Mouse (Mus musculus) liver, embryonic 13.5 days (tissue): ENCODE measurements at regions not wholly inside any gene's neighbourhood (a gene's known extent, or its start where the extent isn't known, plus 50 kb on each side); places are given as distances from the start of the nearest gene placed in this dataset.

Experiments
- ATAC-seq: fragments of 200-750 bp; cut with Nextera tagmentation; 2 replicates; pipeline ENCODE4 v1.8.0; 2017; ENCODE audit warnings: low read depth, mild to moderate bottlenecking, moderate number of reproducible peaks, moderate library complexity
- DNase-seq: peaks from one replicate; pipeline ENCODE4 v3.0.0; 2022
- H3K27ac ChIP-seq: fragments of 300-500 bp; sonication (generic); 2 replicates; pipeline ENCODE4 v1.5.1; 2015; ENCODE audit warnings: moderate library complexity, mild to moderate bottlenecking, inconsistent platforms
- H3K27me3 ChIP-seq: fragments of 300-500 bp; sonication (generic); 2 replicates; pipeline ENCODE4 v1.6.1; 2015; ENCODE audit warnings: mild to moderate bottlenecking, inconsistent platforms
- H3K36me3 ChIP-seq: fragments of 300-500 bp; sonication (generic); 2 replicates; pipeline ENCODE4 v1.6.1; 2015; ENCODE audit warnings: mild to moderate bottlenecking, inconsistent platforms
- H3K4me1 ChIP-seq: fragments of 300-500 bp; sonication (generic); replicated peaks from 2 replicates; pipeline ENCODE4 v1.6.1; 2015; ENCODE audit warnings: inconsistent platforms
- H3K4me2 ChIP-seq: fragments of 300-500 bp; sonication (generic); 2 replicates; pipeline ENCODE4 v1.6.1; 2015; ENCODE audit warnings: inconsistent platforms, mild to moderate bottlenecking, moderate library complexity
- H3K4me3 ChIP-seq: fragments of 300-500 bp; sonication (generic); replicated peaks from 2 replicates; pipeline ENCODE4 v1.5.1; 2015; ENCODE audit warnings: mild to moderate bottlenecking, inconsistent platforms
- H3K9ac ChIP-seq: fragments of 300-500 bp; sonication (generic); 2 replicates; pipeline ENCODE4 v1.6.1; 2015; ENCODE audit warnings: mild to moderate bottlenecking, inconsistent platforms
- H3K9me3 ChIP-seq: fragments of 300-500 bp; sonication (generic); replicated peaks from 2 replicates; pipeline ENCODE4 v1.6.1; 2016; ENCODE audit warnings: inconsistent platforms
- WGBS: fragments of 180-500 bp; shearing (Covaris S2); methylation state at CpG from one replicate; pipeline ENCODE4 v1.1.7; 2015; ENCODE audit not compliant: insufficient replicate concordance; 5-methylcytosine and 5-hydroxymethylcytosine counted together

DNA sequence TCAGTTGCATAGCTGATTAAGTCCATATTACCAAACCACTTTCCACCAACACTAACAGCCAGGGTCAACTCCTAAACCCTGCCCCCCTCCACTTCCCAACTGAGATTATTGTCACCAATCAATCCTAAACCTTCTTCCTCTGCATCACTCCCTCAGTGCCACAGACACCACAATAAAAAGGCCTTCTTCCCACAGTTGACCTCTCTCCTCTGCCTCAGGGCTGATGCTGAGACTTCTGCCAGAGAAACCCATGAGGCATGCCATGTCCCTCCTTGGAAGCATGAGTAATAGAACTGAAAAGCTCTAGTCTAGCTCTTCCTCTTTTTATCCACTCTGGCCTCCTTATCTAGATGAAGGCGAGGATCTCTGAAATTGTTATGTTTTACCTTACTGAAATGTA is 300.0 kb upstream of the Clec14a start:
- Histone ChIP-seq H3K9me3 (no peaks in the 10 kb centered on the region), H3K4me2 (no peak overlapping the region), H3K4me3 (no peak overlapping the region), H3K36me3 (no peaks in the 10 kb centered on the region), H3K9ac (no peak overlapping the region), H3K4me1 (no peaks in the 10 kb centered on the region), H3K27me3 (no peaks in the 10 kb centered on the region), H3K27ac (no peak overlapping the region)
- WGBS: 32% methylated on average over 1 of the region's 1 CpGs
- DNase-seq (no peak), ATAC-seq (no peak)

DNA sequence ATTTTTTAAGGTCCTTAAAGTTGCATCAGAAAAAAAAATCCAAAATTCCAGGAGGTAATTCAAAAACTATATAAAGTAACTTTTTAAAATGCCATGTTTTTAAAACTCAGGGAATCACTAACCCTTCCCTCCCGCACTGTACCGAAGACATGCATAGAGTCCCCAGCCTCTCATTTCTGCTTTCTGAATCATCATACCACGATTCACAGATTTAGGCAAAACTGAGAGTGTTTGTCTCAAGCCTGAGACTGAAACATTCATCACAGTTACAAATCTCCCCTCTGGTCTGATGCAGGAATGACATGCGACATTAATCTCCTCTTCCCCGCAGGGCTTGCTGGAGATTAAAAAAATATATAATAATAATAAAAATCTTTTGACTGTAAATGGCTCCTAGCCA is 291.8 kb upstream of the Clec14a start:
- ATAC-seq (no peak), DNase-seq (no peak)
- Histone ChIP-seq H3K4me2 (no peak overlapping the region), H3K36me3 (no peaks in the 10 kb centered on the region), H3K27ac (no peak overlapping the region), H3K9ac (no peak overlapping the region), H3K4me3 (no peak overlapping the region), H3K27me3 (no peaks in the 10 kb centered on the region), H3K4me1 (no peaks in the 10 kb centered on the region), H3K9me3 (no peaks in the 10 kb centered on the region)
- WGBS: 67% methylated on average over 5 of the region's 5 CpGs

DNA sequence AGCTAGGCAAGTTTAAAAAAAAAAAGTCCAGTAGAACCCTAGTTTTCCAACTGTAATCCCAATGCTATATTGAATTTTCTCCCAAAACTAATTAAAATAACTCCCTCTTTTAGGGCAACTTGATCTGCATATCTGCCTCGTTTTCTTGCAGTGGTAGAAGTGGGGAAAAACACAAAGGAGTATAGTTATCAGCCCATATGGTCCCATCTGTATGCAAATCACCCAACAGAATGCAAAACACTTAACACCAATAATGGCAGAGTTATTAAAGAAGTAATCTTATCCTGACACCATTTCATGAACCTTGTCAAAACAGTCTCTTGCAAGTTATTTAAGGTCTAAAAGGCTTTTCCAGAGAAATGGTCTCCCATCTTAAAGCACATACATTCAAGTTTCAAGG is 290.7 kb upstream of the Clec14a start:
- H3K27ac ChIP-seq: no peak overlapping the region
- no peak overlapping the region for H3K4me2 ChIP-seq
- ATAC-seq (no peak), DNase-seq (no peak)
- H3K4me3 ChIP-seq: no peak overlapping the region
- H3K9ac ChIP-seq: no peak overlapping the region
- H3K36me3 ChIP-seq: no peaks in the 10 kb centered on the region
- H3K4me1 ChIP-seq: no peaks in the 10 kb centered on the region
- H3K27me3 ChIP-seq: no peaks in the 10 kb centered on the region
- H3K9me3 ChIP-seq: no peaks in the 10 kb centered on the region
- 18% methylated on average over 1 of the region's 1 CpGs for WGBS

DNA sequence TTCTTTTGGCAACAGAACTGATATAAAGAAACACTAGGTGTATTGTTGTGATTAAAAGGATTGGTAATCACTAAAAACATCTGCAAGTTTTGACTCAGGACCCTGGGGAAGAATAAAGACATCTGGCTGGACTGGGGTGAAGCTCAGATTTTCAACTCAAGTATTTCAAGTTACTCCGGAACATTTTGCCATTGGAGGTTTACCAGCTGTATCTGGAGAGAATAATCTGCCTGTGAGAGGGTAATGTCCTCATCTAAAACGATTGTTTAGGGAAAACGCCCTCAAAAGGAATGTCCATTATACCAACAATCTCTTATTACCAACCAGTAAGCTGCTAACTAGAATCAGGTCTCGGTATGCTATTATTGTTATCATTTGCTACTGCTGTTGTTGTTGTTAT is 288.2 kb upstream of the Clec14a start:
- Histone ChIP-seq H3K4me1 (no peaks in the 10 kb centered on the region), H3K27ac (no peak overlapping the region), H3K9ac (no peak overlapping the region), H3K9me3 (no peaks in the 10 kb centered on the region), H3K27me3 (no peaks in the 10 kb centered on the region), H3K4me3 (no peak overlapping the region), H3K36me3 (no peaks in the 10 kb centered on the region), H3K4me2 (no peak overlapping the region)
- DNase-seq (no peak), ATAC-seq (no peak)
- WGBS: 53% methylated on average over 4 of the region's 4 CpGs

DNA sequence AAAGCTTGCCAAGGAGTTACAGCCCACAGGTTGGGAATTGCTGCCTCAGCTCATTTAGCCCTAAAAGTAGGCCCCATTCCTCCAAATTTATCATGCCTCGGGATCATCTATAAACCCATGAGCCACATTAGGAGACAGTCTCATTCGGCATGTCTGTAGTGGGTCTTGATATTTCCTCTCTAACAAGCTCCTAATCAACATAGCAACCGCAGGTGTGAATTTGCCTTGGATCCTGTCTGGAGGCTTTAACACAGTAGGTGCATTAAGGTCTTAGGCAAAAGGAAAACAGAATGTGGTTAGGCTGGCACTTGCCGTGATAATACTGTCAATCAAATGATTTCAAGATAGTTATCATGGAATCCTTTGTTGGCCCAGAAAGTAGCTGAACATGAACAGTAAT is 287.7 kb upstream of the Clec14a start:
- Histone ChIP-seq H3K36me3 (no peaks in the 10 kb centered on the region), H3K4me3 (no peak overlapping the region), H3K4me2 (no peak overlapping the region), H3K9me3 (no peaks in the 10 kb centered on the region), H3K27me3 (no peaks in the 10 kb centered on the region), H3K9ac (no peak overlapping the region), H3K4me1 (no peaks in the 10 kb centered on the region), H3K27ac (no peak overlapping the region)
- WGBS: 54% methylated on average over 4 of the region's 4 CpGs
- ATAC-seq (no peak), DNase-seq (no peak)

DNA sequence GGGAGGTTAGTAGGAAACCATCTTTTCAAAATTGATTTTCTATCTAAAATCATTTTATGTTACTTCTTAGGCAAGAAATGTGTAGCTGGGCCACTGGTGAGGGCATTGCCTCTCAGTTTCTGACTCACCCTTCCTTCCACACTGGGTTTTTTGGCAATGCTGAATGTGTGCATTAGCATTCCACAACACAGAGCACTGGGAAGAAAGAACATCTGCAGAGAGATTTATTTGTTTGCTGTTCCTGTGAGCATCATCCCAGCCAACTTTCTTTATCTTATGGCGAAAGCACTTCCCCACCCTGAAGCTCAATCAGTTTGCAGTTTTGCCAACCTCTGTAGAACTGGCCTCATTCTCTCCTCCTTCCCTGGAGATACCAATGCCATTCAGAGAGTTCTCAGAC is 287.0 kb upstream of the Clec14a start:
- no peak for ATAC-seq
- no peaks in the 10 kb centered on the region for H3K36me3 ChIP-seq
- H3K4me1 ChIP-seq: no peaks in the 10 kb centered on the region
- no peak overlapping the region for H3K4me2 ChIP-seq
- no peak for DNase-seq
- H3K9ac ChIP-seq: no peak overlapping the region
- H3K4me3 ChIP-seq: no peak overlapping the region
- H3K9me3 ChIP-seq: no peaks in the 10 kb centered on the region
- H3K27ac ChIP-seq: no peak overlapping the region
- H3K27me3 ChIP-seq: no peaks in the 10 kb centered on the region
- 60% methylated on average over 1 of the region's 1 CpGs for WGBS

DNA sequence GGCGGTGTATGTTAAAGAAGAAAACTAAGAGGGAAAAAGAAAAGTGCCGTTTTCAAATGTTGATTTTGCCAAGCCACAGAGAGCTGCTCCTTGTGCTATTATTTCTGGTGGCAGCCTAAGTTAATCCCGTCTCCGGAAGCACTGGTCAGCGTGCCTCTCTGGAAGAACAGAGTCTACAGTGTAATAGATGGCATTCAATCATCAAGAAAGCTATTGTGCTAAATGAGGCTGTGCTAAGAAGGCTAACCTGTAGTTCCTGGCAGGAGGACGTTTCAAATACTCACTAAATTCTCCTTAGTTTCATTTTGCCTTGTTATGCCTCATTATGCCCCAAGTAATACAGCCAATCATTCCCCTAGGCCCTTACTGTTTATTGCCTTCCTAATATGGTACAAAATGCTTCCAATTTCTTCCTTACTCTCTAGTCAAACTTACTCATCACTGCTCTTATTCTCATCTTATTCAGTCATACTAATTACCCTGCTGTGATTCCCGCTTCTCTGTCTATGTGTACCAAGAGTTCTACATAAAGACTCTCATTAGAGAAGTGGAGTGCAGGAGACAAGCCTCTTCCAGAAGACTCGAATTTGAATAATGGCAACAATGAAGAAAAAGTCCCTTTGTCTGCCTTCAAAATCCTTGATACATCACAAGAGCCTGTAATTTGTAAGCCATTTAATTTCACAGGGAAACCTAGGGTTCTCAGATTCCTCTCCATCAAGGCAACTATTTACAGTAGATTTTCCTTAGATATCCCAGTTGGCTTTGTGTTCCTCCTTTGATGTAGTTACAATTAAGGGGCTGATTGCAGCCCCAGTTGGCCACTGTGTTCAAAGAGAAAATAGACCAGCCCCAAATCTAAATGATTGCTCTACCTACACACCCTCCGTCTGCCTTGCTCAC is 282.0 kb upstream of the Clec14a start:
- Histone ChIP-seq H3K27ac (no peak overlapping the region), H3K4me1 (no peaks in the 10 kb centered on the region), H3K27me3 (no peaks in the 10 kb centered on the region), H3K4me3 (no peak overlapping the region), H3K9ac (no peak overlapping the region), H3K4me2 (no peak overlapping the region), H3K9me3 (no peaks in the 10 kb centered on the region), H3K36me3 (no peaks in the 10 kb centered on the region)
- ATAC-seq (no peak), DNase-seq (no peak)
- WGBS: 40% methylated on average over 9 of the region's 9 CpGs

DNA sequence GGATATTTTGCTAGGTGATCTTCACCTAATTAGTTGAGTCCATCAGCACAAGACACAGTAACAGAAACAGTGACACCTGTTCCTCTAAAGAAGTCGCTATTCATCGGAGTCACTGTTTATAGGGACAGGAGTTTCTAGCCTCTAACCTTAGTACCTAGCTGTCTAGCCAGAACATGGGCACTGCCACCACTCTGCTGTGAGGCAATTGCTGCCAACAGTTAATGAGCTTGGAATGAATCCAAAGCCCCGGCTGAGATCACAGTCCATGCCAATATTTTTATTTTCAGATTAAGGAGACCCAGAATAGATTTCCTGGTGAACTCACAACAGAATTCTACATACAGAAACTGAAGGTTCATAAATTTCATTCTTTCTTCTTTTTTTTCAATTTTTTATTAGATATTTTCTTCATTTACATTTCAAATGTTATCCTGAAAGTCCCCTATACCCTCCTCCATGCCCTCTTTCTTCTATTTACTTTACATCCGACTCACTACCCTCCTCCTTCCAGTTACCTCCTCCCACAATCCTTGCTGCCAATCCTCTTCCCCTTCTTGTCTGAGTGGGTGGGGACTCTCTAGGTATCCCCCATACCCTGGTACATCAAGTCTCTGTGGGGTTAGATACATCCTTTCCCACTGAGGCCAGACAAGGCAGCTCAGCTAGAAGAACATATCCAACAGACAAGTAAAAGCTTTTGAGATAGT is 276.9 kb upstream of the Clec14a start:
- Histone ChIP-seq H3K27ac (no peak overlapping the region), H3K27me3 (no peaks in the 10 kb centered on the region), H3K9ac (no peak overlapping the region), H3K4me2 (no peak overlapping the region), H3K36me3 (no peaks in the 10 kb centered on the region), H3K4me3 (no peak overlapping the region), H3K9me3 (no peaks in the 10 kb centered on the region), H3K4me1 (no peaks in the 10 kb centered on the region)
- 66% methylated on average over 4 of the region's 4 CpGs for WGBS
- DNase-seq (no peak), ATAC-seq (no peak)

DNA sequence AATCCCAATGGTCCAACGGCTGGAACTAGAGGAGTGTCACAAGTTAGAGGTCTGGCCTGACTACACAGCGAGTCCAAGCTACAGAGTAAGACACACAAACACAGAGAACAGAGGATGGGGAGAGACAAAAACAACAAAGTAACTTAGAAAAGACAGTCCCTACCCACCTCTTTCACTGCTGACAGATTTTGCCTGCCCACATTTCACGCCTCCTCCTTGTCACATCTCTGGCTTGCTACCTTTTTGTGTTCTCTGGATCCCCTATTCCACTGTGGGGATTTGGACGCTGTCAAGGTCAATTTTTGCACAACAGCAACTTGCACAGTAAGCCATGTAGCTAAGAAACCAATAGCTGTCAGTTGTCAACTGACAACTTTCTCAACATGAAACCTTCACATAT is 275.8 kb upstream of the Clec14a start:
- DNase-seq (no peak), ATAC-seq (no peak)
- no peaks in the 10 kb centered on the region for H3K9me3 ChIP-seq
- no peaks in the 10 kb centered on the region for H3K4me1 ChIP-seq
- H3K4me2 ChIP-seq: no peak overlapping the region
- H3K4me3 ChIP-seq: no peak overlapping the region
- no peak overlapping the region for H3K27ac ChIP-seq
- no peak overlapping the region for H3K9ac ChIP-seq
- no peaks in the 10 kb centered on the region for H3K27me3 ChIP-seq
- no peaks in the 10 kb centered on the region for H3K36me3 ChIP-seq
- WGBS: 64% methylated on average over 4 of the region's 4 CpGs

DNA sequence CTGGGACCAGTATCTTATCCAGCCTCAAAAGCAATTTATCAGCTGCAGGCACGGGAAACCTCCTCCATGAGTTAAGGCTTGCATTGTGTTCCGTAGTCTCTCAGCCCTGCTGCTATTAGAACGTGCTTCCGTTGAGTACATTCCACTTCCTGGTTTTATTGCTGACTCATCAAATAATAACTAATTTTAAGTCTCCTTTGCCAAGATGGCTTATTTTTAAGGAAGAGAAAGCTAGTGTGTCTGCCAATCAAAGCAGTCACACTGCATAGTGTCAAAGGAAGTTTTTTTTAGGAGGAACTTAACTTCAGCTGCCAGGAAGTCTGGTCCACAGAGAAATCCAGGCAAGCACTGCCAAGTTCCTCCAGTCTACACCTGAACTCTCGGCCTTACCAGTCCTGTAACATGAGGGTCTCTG is 269.2 kb upstream of the Clec14a start:
- 0 out of 2 replicates have a peak overlapping the region, but pooled peaks have one; percentile 10 for H3K4me2 ChIP-seq
- WGBS: 10% methylated on average over 5 of the region's 5 CpGs
- H3K27me3 ChIP-seq: no peaks in the 10 kb centered on the region
- DNase-seq (peak; percentile 1), ATAC-seq (peak; percentile 77; the same call in 1 of the 2 replicates)
- no peak overlapping the region for H3K9ac ChIP-seq
- no peaks in the 10 kb centered on the region for H3K4me1 ChIP-seq
- no peaks in the 10 kb centered on the region for H3K9me3 ChIP-seq
- no peaks in the 10 kb centered on the region for H3K36me3 ChIP-seq
- H3K27ac ChIP-seq: no peak overlapping the region
- H3K4me3 ChIP-seq: no peak overlapping the region

DNA sequence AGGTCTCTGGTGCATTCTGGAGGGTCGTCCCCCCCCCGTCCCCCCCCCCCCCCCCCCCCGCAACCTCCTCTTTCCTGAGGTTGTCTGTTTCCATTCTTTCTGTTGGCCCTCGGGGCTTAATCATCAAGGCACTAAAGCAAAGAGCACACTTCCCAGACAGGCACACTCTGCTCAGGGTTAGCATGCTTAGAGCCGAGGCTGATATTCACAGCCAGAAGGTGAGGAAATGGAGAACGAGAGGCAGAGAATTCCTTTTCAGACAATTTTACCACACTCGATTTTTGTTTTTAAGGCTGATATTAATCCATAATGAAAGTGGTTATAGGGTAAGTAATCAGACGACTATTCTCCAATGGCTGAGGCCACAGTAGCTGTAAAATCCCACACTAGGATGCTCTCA is 268.7 kb upstream of the Clec14a start:
- Histone ChIP-seq H3K27me3 (no peaks in the 10 kb centered on the region), H3K9ac (no peak overlapping the region), H3K27ac (no peak overlapping the region), H3K4me3 (no peak overlapping the region), H3K9me3 (no peaks in the 10 kb centered on the region), H3K36me3 (no peaks in the 10 kb centered on the region), H3K4me2 (0 out of 2 replicates have a peak overlapping the region, but pooled peaks have one; percentile 10), H3K4me1 (no peaks in the 10 kb centered on the region)
- ATAC-seq: no peak
- 35% methylated on average over 6 of the region's 8 CpGs for WGBS
- no peak for DNase-seq
